Mouse (Mus musculus): ENCODE measurements around the gene Clip2.

DNA sequence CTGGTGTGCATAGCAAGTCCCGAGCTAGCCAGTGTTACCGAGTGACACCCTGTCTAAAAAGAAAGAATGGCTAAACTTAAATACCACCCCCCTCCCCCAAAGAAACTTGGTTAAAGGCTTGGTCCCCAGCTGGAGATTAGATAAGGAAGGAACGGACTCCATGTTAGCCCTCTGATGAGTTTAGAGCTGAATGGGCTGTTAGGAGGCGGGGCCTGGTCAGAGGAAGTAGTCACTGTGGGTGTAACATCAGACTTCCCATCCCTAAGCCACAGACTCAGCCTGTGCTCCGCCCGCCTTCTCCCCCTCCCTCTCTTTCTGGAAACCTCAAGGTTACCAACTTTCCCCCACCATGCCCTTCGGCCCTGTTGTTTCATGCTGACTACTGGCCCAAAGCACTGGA lies 30.4 kb downstream of the Clip2 start:
- TF ChIP-seq CTCF (IDR thresholded peaks at IDR 0.05; ENCODE audit: extremely low read depth, insufficient read length, insufficient replicate concordance, low read depth, low read length) (no peak), POLR2A (IDR thresholded peaks at IDR 0.05; ENCODE audit: low read depth, low read length) (no peak)
